Mouse (Mus musculus): Measurements from ENCODE around the gene Dpm3. TPM values are rescaled to one million over a fixed set of nuclear protein-coding genes. Genes with fewer than 3 reads are reported as not detected.

Gene Dpm3
- polyA plus RNA-seq, 1 experiment from 2014 or later: 69.1 TPM

GRCm38 (mm10) chr3:89277281-89278021 is 18.3 kb downstream of the Dpm3 start:
- Histone ChIP-seq H3K4me1 (peaks cover 30% of the 10 kb centered on the region), H3K9ac (no peak overlapping the region), H3K4me2 (peak overlapping the region; percentile 8; the same call in 1 of the 2 replicates), H3K27ac (no peak overlapping the region), H3K36me3 (replicated peaks) (no peaks in the 10 kb centered on the region), H3K27me3 (replicated peaks) (peaks cover 27% of the 10 kb centered on the region), H3K9me3 (no peaks in the 10 kb centered on the region), H3K4me3 (no peak overlapping the region)
- 60% methylated on average over 14 of the region's 14 CpGs for WGBS
- no peak for ATAC-seq (replicated peaks)

GRCm38 (mm10) chr3:89278107-89278506 is 18.9 kb downstream of the Dpm3 start:
- H3K4me1 ChIP-seq: peaks cover 30% of the 10 kb centered on the region
- 77% methylated on average over 7 of the region's 7 CpGs for WGBS
- H3K9me3 ChIP-seq: no peaks in the 10 kb centered on the region
- no peak for ATAC-seq (replicated peaks)
- peaks cover 27% of the 10 kb centered on the region for H3K27me3 ChIP-seq (replicated peaks)
- no peaks in the 10 kb centered on the region for H3K36me3 ChIP-seq (replicated peaks)
- H3K4me2 ChIP-seq: peak overlapping the region; percentile 8; the same call in 1 of the 2 replicates
- H3K4me3 ChIP-seq: no peak overlapping the region
- H3K27ac ChIP-seq: no peak overlapping the region
- H3K9ac ChIP-seq: no peak overlapping the region

GRCm38 (mm10) chr3:89278643-89279042 is 19.5 kb downstream of the Dpm3 start:
- peaks cover 27% of the 10 kb centered on the region for H3K27me3 ChIP-seq (replicated peaks)

GRCm38 (mm10) chr3:89279153-89279890 is 20.2 kb downstream of the Dpm3 start:
- 2% methylated on average over 35 of the region's 35 CpGs for WGBS

More at GRCm38 (mm10) chr3:89278643-89279042, 19.5 kb downstream of the Dpm3 start:
- H3K4me2 ChIP-seq: peak overlapping the region; percentile 64
- no peak for ATAC-seq (replicated peaks)
- no peak overlapping the region for H3K9ac ChIP-seq
- peak overlapping the region; percentile 40; the same call in 1 of the 2 replicates for H3K4me3 ChIP-seq
- H3K27ac ChIP-seq: no peak overlapping the region; the same call in 1 of the 2 replicates
- H3K36me3 ChIP-seq (replicated peaks): no peaks in the 10 kb centered on the region
- H3K4me1 ChIP-seq: peaks cover 30% of the 10 kb centered on the region
- WGBS: 32% methylated on average over 8 of the region's 8 CpGs
- no peaks in the 10 kb centered on the region for H3K9me3 ChIP-seq

GRCm38 (mm10) chr3:89280050-89280605 is 21.0 kb downstream of the Dpm3 start:
- Histone ChIP-seq H3K27ac (peak overlapping the region; percentile 35; the same call in 1 of the 2 replicates), H3K4me2 (peak overlapping the region; percentile 64), H3K9ac (peak overlapping the region; percentile 9), H3K4me1 (peaks cover 30% of the 10 kb centered on the region), H3K9me3 (no peaks in the 10 kb centered on the region), H3K27me3 (replicated peaks) (peaks cover 27% of the 10 kb centered on the region), H3K36me3 (replicated peaks) (no peaks in the 10 kb centered on the region), H3K4me3 (peak overlapping the region; percentile 40)
- under 1% methylated on average over 29 of the region's 29 CpGs for WGBS
- peak; percentile 21; the same call in 1 of the 2 replicates for ATAC-seq (replicated peaks)

More at GRCm38 (mm10) chr3:89279153-89279890, 20.2 kb downstream of the Dpm3 start:
- H3K4me1 ChIP-seq: peaks cover 30% of the 10 kb centered on the region
- H3K4me2 ChIP-seq: peak overlapping the region; percentile 64
- no peaks in the 10 kb centered on the region for H3K36me3 ChIP-seq (replicated peaks)
- H3K9ac ChIP-seq: peak overlapping the region; percentile 9
- peak overlapping the region; percentile 35 for H3K27ac ChIP-seq
- no peaks in the 10 kb centered on the region for H3K9me3 ChIP-seq
- H3K27me3 ChIP-seq (replicated peaks): peaks cover 27% of the 10 kb centered on the region
- H3K4me3 ChIP-seq: peak overlapping the region; percentile 40
- ATAC-seq (replicated peaks): peak; percentile 69

- Histone ChIP-seq H3K4me3 (peak within 1 kb of the TSS; percentile 40), H3K9me3 (no peaks in the 10 kb centered on the region), H3K27me3 (replicated peaks) (peaks cover 27% of the 10 kb centered on the region), H3K27ac (no peak within 1 kb of the TSS), H3K36me3 (replicated peaks) (no peaks in the 10 kb centered on the region), H3K4me1 (peaks cover 30% of the 10 kb centered on the region), H3K9ac (peak within 1 kb of the TSS; percentile 9), H3K4me2 (peak within 1 kb of the TSS; percentile 64)
- WGBS: under 1% methylated on average over 52 of the region's 52 CpGs
- ATAC-seq (replicated peaks): peak; percentile 32
Measured at GRCm38 (mm10) chr3:89280606-89281511, 21.7 kb downstream of the Dpm3 start, which contains the start of gene Efna1. TSS of gene Efna1 (minus strand) at chr3:89281142.

GRCm38 (mm10) chr3:89281579-89282290 is 22.6 kb downstream of the Dpm3 start:
- peaks cover 30% of the 10 kb centered on the region for H3K4me1 ChIP-seq
- peak overlapping the region; percentile 64 for H3K4me2 ChIP-seq
- H3K4me3 ChIP-seq: peak overlapping the region; percentile 40
- no peak for ATAC-seq (replicated peaks)
- peak overlapping the region; percentile 9; the same call in 1 of the 2 replicates for H3K9ac ChIP-seq
- 13% methylated on average over 20 of the region's 20 CpGs for WGBS
- H3K36me3 ChIP-seq (replicated peaks): no peaks in the 10 kb centered on the region
- no peak overlapping the region for H3K27ac ChIP-seq
- H3K27me3 ChIP-seq (replicated peaks): peaks cover 27% of the 10 kb centered on the region
- H3K9me3 ChIP-seq: no peaks in the 10 kb centered on the region

- H3K27ac ChIP-seq: no peak overlapping the region
- no peak overlapping the region for H3K9ac ChIP-seq
- H3K4me2 ChIP-seq: no peak overlapping the region
- WGBS: 18% methylated on average over 4 of the region's 4 CpGs
- H3K9me3 ChIP-seq: no peaks in the 10 kb centered on the region
- H3K27me3 ChIP-seq (replicated peaks): peaks cover 26% of the 10 kb centered on the region
- H3K4me1 ChIP-seq: peaks cover 30% of the 10 kb centered on the region
- H3K36me3 ChIP-seq (replicated peaks): no peaks in the 10 kb centered on the region
- no peak overlapping the region for H3K4me3 ChIP-seq
- no peak for ATAC-seq (replicated peaks)
Measured at GRCm38 (mm10) chr3:89282291-89282643, 23.1 kb downstream of the Dpm3 start.

- Histone ChIP-seq H3K4me2 (no peak overlapping the region), H3K4me3 (no peak overlapping the region), H3K9me3 (no peaks in the 10 kb centered on the region), H3K27ac (no peak overlapping the region), H3K4me1 (peaks cover 26% of the 10 kb centered on the region), H3K9ac (no peak overlapping the region), H3K36me3 (replicated peaks) (no peaks in the 10 kb centered on the region), H3K27me3 (replicated peaks) (peaks cover 8% of the 10 kb centered on the region)
- WGBS: 82% methylated on average over 3 of the region's 3 CpGs
- ATAC-seq (replicated peaks): no peak
Measured at GRCm38 (mm10) chr3:89284261-89284660, 25.1 kb downstream of the Dpm3 start.

- Histone ChIP-seq H3K27me3 (replicated peaks) (peaks cover 8% of the 10 kb centered on the region), H3K4me2 (no peak overlapping the region), H3K27ac (no peak overlapping the region), H3K36me3 (replicated peaks) (no peaks in the 10 kb centered on the region), H3K4me3 (no peak overlapping the region), H3K4me1 (peaks cover 14% of the 10 kb centered on the region), H3K9ac (no peak overlapping the region), H3K9me3 (no peaks in the 10 kb centered on the region)
- 31% methylated on average over 2 of the region's 2 CpGs for WGBS
- ATAC-seq (replicated peaks): no peak
Measured at GRCm38 (mm10) chr3:89285526-89285925, 26.4 kb downstream of the Dpm3 start.

- Histone ChIP-seq H3K4me1 (no peaks in the 10 kb centered on the region), H3K27ac (no peak overlapping the region), H3K9ac (no peak overlapping the region; the same call in 1 of the 2 replicates), H3K4me2 (no peak overlapping the region), H3K36me3 (replicated peaks) (no peaks in the 10 kb centered on the region), H3K27me3 (replicated peaks) (no peaks in the 10 kb centered on the region), H3K4me3 (no peak overlapping the region), H3K9me3 (no peaks in the 10 kb centered on the region)
- no peak for ATAC-seq (replicated peaks)
- 67% methylated on average over 5 of the region's 5 CpGs for whole genome bisulfite sequencing
Measured at GRCm38 (mm10) chr3:89287286-89287685, 28.1 kb downstream of the Dpm3 start.

Measured in midbrain, embryonic 15.5 days (tissue).